Mouse (Mus musculus) limb, embryonic 12.5 days (tissue): ENCODE data around the gene Gcgr. TPM values are rescaled to one million over a fixed set of nuclear protein-coding genes. Genes with fewer than 3 reads are reported as not detected.

Source experiments
- ATAC-seq: fragments of 200-750 bp; cut with Nextera tagmentation; 2 replicates; pipeline ENCODE4 v1.8.0; 2017; ENCODE audit warnings: low read depth, moderate TSS enrichment; ENCODE audit not compliant: insufficient number of reproducible peaks, insufficient read depth, low FRiP score, low TSS enrichment
- H3K27ac ChIP-seq: fragments of 300-500 bp; sonication (generic); 2 replicates; pipeline ENCODE4 v1.5.1; 2016; ENCODE audit warnings: mild to moderate bottlenecking, moderate library complexity
- H3K27me3 ChIP-seq: fragments of 300-500 bp; sonication (generic); 2 replicates; pipeline ENCODE4 v1.6.1; 2016; ENCODE audit warnings: mild to moderate bottlenecking, moderate library complexity
- H3K36me3 ChIP-seq: fragments of 300-500 bp; sonication (generic); 2 replicates; pipeline ENCODE4 v1.6.1; 2016; ENCODE audit warnings: mild to moderate bottlenecking, moderate library complexity
- H3K4me1 ChIP-seq: fragments of 300-500 bp; sonication (generic); replicated peaks from 2 replicates; pipeline ENCODE4 v1.6.1; 2016
- H3K4me2 ChIP-seq: fragments of 300-500 bp; sonication (generic); 2 replicates; pipeline ENCODE4 v1.6.1; 2016; ENCODE audit warnings: mild to moderate bottlenecking, moderate library complexity
- H3K4me3 ChIP-seq: fragments of 300-500 bp; sonication (generic); replicated peaks from 2 replicates; pipeline ENCODE4 v1.5.1; 2016; ENCODE audit warnings: mild to moderate bottlenecking
- H3K9ac ChIP-seq: fragments of 300-500 bp; sonication (generic); replicated peaks from 2 replicates; pipeline ENCODE4 v1.6.1; 2016; ENCODE audit warnings: mild to moderate bottlenecking, moderate library complexity
- H3K9me3 ChIP-seq: fragments of 300-500 bp; sonication (generic); 2 replicates; pipeline ENCODE4 v1.6.1; 2016; ENCODE audit warnings: mild to moderate bottlenecking, moderate library complexity
- WGBS: fragments of 180-500 bp; shearing (Covaris S2); methylation state at CpG from one replicate; pipeline ENCODE4 v1.1.7; 2016; 5-methylcytosine and 5-hydroxymethylcytosine counted together
- polyA plus RNA-seq: library from polyadenylated mRNA; unstranded; fragments of >200 nt; fragmentation: Nextera tagmentation; extraction: Ambion mirVana; gene quantifications from 2 replicates; pipeline ENCODE4 v1.2.1, GENCODE M21; 2016

The Gcgr gene
- polyA plus RNA-seq, 1 experiment from 2014 or later, result 4.0 TPM

- H3K9ac ChIP-seq, result no peak overlapping the region; the same call in 1 of the 2 replicates
Measured at GRCm38 (mm10) chr11:120520498-120520897, 10.0 kb upstream of the Gcgr start.

GRCm38 (mm10) chr11:120520967-120521540, 9.4 kb upstream of the Gcgr start:
- Histone ChIP-seq H3K4me1 (peaks cover 8% of the 10 kb centered on the region; the same call in 1 of the 2 replicates), H3K27me3 (no peaks in the 10 kb centered on the region), H3K4me3 (no peak overlapping the region), H3K36me3 (no peaks in the 10 kb centered on the region), H3K27ac (no peak overlapping the region), H3K4me2 (no peak overlapping the region), H3K9ac (no peak overlapping the region), H3K9me3 (no peaks in the 10 kb centered on the region)
- no peak for ATAC-seq
- 78% methylated on average over 5 of the region's 5 CpGs for WGBS

More at GRCm38 (mm10) chr11:120520498-120520897, 10.0 kb upstream of the Gcgr start:
- no peaks in the 10 kb centered on the region for H3K9me3 ChIP-seq
- H3K27me3 ChIP-seq, result no peaks in the 10 kb centered on the region
- H3K4me2 ChIP-seq, result no peak overlapping the region
- H3K4me3 ChIP-seq, result no peak overlapping the region
- no peak for ATAC-seq
- H3K4me1 ChIP-seq, result peaks cover 13% of the 10 kb centered on the region
- WGBS, result 75% methylated on average over 9 of the region's 9 CpGs
- no peak overlapping the region for H3K27ac ChIP-seq
- H3K36me3 ChIP-seq, result no peaks in the 10 kb centered on the region

GRCm38 (mm10) chr11:120522581-120522980, 7.9 kb upstream of the Gcgr start:
- 88% methylated on average over 8 of the region's 8 CpGs for WGBS
- no peak overlapping the region for H3K4me3 ChIP-seq
- no peak for ATAC-seq

GRCm38 (mm10) chr11:120525959-120526358, 4.5 kb upstream of the Gcgr start:
- Histone ChIP-seq H3K27me3 (peaks cover 36% of the 10 kb centered on the region), H3K36me3 (no peaks in the 10 kb centered on the region), H3K4me2 (no peak overlapping the region), H3K9me3 (no peaks in the 10 kb centered on the region), H3K27ac (no peak overlapping the region), H3K4me1 (peaks cover 11% of the 10 kb centered on the region), H3K9ac (no peak overlapping the region), H3K4me3 (no peak overlapping the region)
- 85% methylated on average over 2 of the region's 2 CpGs for WGBS
- no peak for ATAC-seq

More at GRCm38 (mm10) chr11:120522581-120522980, 7.9 kb upstream of the Gcgr start:
- Histone ChIP-seq H3K27me3 (peaks cover 2% of the 10 kb centered on the region), H3K27ac (no peak overlapping the region), H3K36me3 (no peaks in the 10 kb centered on the region), H3K4me1 (peaks cover 8% of the 10 kb centered on the region; the same call in 1 of the 2 replicates), H3K4me2 (no peak overlapping the region), H3K9ac (no peak overlapping the region), H3K9me3 (no peaks in the 10 kb centered on the region)

GRCm38 (mm10) chr11:120527690-120528354, 2.7 kb upstream of the Gcgr start:
- Histone ChIP-seq H3K9me3 (no peaks in the 10 kb centered on the region), H3K4me3 (no peak overlapping the region), H3K4me1 (peaks cover 19% of the 10 kb centered on the region), H3K36me3 (no peaks in the 10 kb centered on the region), H3K4me2 (no peak overlapping the region), H3K27ac (no peak overlapping the region), H3K27me3 (peaks cover 55% of the 10 kb centered on the region), H3K9ac (no peak overlapping the region)
- ATAC-seq, result no peak
- 78% methylated on average over 9 of the region's 9 CpGs for WGBS

GRCm38 (mm10) chr11:120528903-120529302, 1.6 kb upstream of the Gcgr start:
- Histone ChIP-seq H3K36me3 (no peaks in the 10 kb centered on the region), H3K4me1 (peaks cover 19% of the 10 kb centered on the region), H3K27ac (no peak overlapping the region), H3K9me3 (no peaks in the 10 kb centered on the region), H3K4me3 (no peak overlapping the region), H3K9ac (no peak overlapping the region), H3K4me2 (no peak overlapping the region), H3K27me3 (peaks cover 66% of the 10 kb centered on the region)
- WGBS, result 60% methylated on average over 4 of the region's 4 CpGs
- ATAC-seq, result no peak

- H3K9me3 ChIP-seq, result no peaks in the 10 kb centered on the region
- no peaks in the 10 kb centered on the region for H3K36me3 ChIP-seq
- no peak overlapping the region for H3K27ac ChIP-seq
- peak overlapping the region; percentile 89 for H3K4me2 ChIP-seq
- H3K4me3 ChIP-seq, result peak overlapping the region; percentile 51
- 27% methylated on average over 9 of the region's 9 CpGs for WGBS
- H3K27me3 ChIP-seq, result peaks cover 83% of the 10 kb centered on the region
- ATAC-seq, result no peak
- no peak overlapping the region for H3K9ac ChIP-seq
- peaks cover 19% of the 10 kb centered on the region for H3K4me1 ChIP-seq
Measured at GRCm38 (mm10) chr11:120531646-120532045, 1.1 kb downstream of the Gcgr start.

GRCm38 (mm10) chr11:120534093-120534492, 3.6 kb downstream of the Gcgr start:
- H3K9ac ChIP-seq, result no peak overlapping the region
- no peak for ATAC-seq
- H3K4me3 ChIP-seq, result no peak overlapping the region
- H3K27me3 ChIP-seq, result peaks cover 65% of the 10 kb centered on the region
- WGBS, result 86% methylated on average over 8 of the region's 8 CpGs
- H3K9me3 ChIP-seq, result no peaks in the 10 kb centered on the region
- no peak overlapping the region for H3K4me2 ChIP-seq
- no peak overlapping the region for H3K27ac ChIP-seq
- H3K4me1 ChIP-seq, result peaks cover 25% of the 10 kb centered on the region
- no peaks in the 10 kb centered on the region for H3K36me3 ChIP-seq

- H3K4me2 ChIP-seq, result no peak overlapping the region
- no peak overlapping the region for H3K9ac ChIP-seq
- no peaks in the 10 kb centered on the region for H3K9me3 ChIP-seq
- peaks cover 55% of the 10 kb centered on the region for H3K27me3 ChIP-seq
- 69% methylated on average over 3 of the region's 3 CpGs for WGBS
- H3K4me3 ChIP-seq, result no peak overlapping the region
- H3K36me3 ChIP-seq, result no peaks in the 10 kb centered on the region
- ATAC-seq, result no peak
- H3K4me1 ChIP-seq, result peaks cover 31% of the 10 kb centered on the region
- no peak overlapping the region for H3K27ac ChIP-seq
Measured at GRCm38 (mm10) chr11:120535145-120535544, 4.6 kb downstream of the Gcgr start.

- Histone ChIP-seq H3K9me3 (no peaks in the 10 kb centered on the region), H3K4me2 (no peak overlapping the region), H3K4me3 (no peak overlapping the region), H3K27ac (no peak overlapping the region), H3K4me1 (peaks cover 32% of the 10 kb centered on the region), H3K9ac (no peak overlapping the region), H3K36me3 (no peaks in the 10 kb centered on the region), H3K27me3 (peaks cover 48% of the 10 kb centered on the region)
- 64% methylated on average over 3 of the region's 3 CpGs for WGBS
- no peak for ATAC-seq
Measured at GRCm38 (mm10) chr11:120535804-120536203, 5.3 kb downstream of the Gcgr start.

- H3K36me3 ChIP-seq, result peaks cover 23% of the 10 kb centered on the region
- no peak overlapping the region for H3K9ac ChIP-seq
- H3K27me3 ChIP-seq, result peaks cover 21% of the 10 kb centered on the region
- ATAC-seq, result no peak
- H3K4me3 ChIP-seq, result no peak overlapping the region
- no peaks in the 10 kb centered on the region for H3K9me3 ChIP-seq
- H3K4me1 ChIP-seq, result peaks cover 24% of the 10 kb centered on the region
- WGBS, result 91% methylated on average over 3 of the region's 3 CpGs
- H3K4me2 ChIP-seq, result no peak overlapping the region
- peak overlapping the region; percentile 86; the same call in 1 of the 2 replicates for H3K27ac ChIP-seq
Measured at GRCm38 (mm10) chr11:120538485-120538884, 8.0 kb downstream of the Gcgr start.
